Mouse (Mus musculus): ENCODE measurements around the gene Rtkn2.

DNA sequence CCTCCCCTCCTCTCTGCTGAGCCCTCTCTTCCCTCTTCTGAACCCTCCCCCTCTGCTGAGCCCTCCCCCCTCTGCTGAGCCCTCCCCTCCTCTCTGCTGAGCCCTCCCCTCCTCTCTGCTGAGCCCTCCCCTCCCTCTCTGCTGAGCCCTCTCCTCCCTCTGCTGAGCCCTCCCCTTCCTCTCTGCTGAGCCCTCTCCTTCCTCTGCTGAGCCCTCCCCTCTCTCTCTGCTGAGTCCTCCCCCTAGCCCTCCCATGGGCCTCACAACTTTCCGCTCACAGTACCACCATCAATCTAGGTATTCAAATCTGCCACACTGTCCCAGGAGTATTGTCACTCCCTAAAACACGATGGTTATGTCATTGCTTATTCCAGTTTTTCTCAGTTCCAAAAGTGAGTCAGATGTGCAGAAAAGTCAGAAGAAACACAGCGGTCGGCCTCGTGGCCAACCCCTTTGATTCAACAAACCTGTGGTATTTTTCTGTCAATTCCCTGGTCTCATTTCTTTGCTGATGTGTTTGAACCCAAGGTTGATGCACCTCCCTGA is 49.8 kb downstream of the Rtkn2 start:
- TF ChIP-seq CTCF (IDR thresholded peaks at IDR 0.05; ENCODE audit: low read depth, low read length): no peak
- no peak for TF ChIP-seq GATA1 (IDR thresholded peaks at IDR 0.05; ENCODE audit: borderline replicate concordance, low read length)
- TF ChIP-seq TAL1 (conservative IDR thresholded peaks at IDR 0.05; ENCODE audit: low read depth, low read length): no peak
- TF ChIP-seq POLR2AphosphoS5 (IDR thresholded peaks at IDR 0.05; ENCODE audit: insufficient replicate concordance, low read depth, low read length): no peak
- no peak for TF ChIP-seq GATA2 (IDR thresholded peaks at IDR 0.05; ENCODE audit: borderline replicate concordance, low read depth, low read length)

Measured in G1E (cell line).